Mouse (Mus musculus) MEL (cell line): ENCODE data around the gene Rnf114. TPM values are rescaled to one million over a fixed set of nuclear protein-coding genes. Genes with fewer than 3 reads are reported as not detected.

ENCODE experiments used
- DNase-seq: peaks from one replicate; pipeline ENCODE4 v3.0.0; 2011; ENCODE audit warnings: low read depth, low spot score
- H3K27ac ChIP-seq: 2 replicates; pipeline ENCODE4 v1.5.1; 2012; ENCODE audit warnings: low read depth, mild to moderate bottlenecking, control low read depth, low read length, moderate library complexity; ENCODE audit not compliant: control insufficient read depth
- H3K27me3 ChIP-seq, 2 experiments: fragments of 150-350 bp in 1 of 2; sonication (generic) in 1 of 2; 2 replicates each; pipeline ENCODE4 v1.6.1; 2012; ENCODE audit warnings: low read length in 2 of 2, mild to moderate bottlenecking in 2 of 2, improper control_type of control experiment in 1 of 2, moderate library complexity in 1 of 2; ENCODE audit not compliant: insufficient read depth in 2 of 2, control insufficient read depth in 1 of 2
- H3K36me3 ChIP-seq, 2 experiments: 2 replicates each; pipeline ENCODE4 v1.6.1; 2012 to 2014; ENCODE audit warnings: low read length in 2 of 2, improper control_type of control experiment in 1 of 2, inconsistent platforms in 1 of 2, mild to moderate bottlenecking in 1 of 2; ENCODE audit not compliant: insufficient read depth in 2 of 2, control insufficient read depth in 1 of 2
- H3K4me1 ChIP-seq, 2 experiments: fragments of 150-350 bp in 1 of 2; sonication (generic) in 1 of 2; 2 replicates each; pipeline ENCODE4 v1.6.1; 2012; ENCODE audit warnings: low read length in 2 of 2, improper control_type of control experiment in 1 of 2, mild to moderate bottlenecking in 1 of 2; ENCODE audit not compliant: insufficient read depth in 2 of 2, control insufficient read depth in 1 of 2
- H3K4me3 ChIP-seq, 2 experiments: fragments of 150-350 bp in 1 of 2; sonication (generic) in 1 of 2; 2 replicates each; pipeline ENCODE4 v1.5.1; 2012; ENCODE audit warnings: low read depth in 2 of 2, low read length in 2 of 2, mild to moderate bottlenecking in 2 of 2, moderate library complexity in 2 of 2, control low read depth in 1 of 2, improper control_type of control experiment in 1 of 2; ENCODE audit not compliant: control insufficient read depth in 1 of 2, insufficient read depth in 1 of 2
- H3K79me2 ChIP-seq: 2 replicates; pipeline ENCODE4 v1.6.1; 2012; ENCODE audit warnings: mild to moderate bottlenecking, low read length, moderate library complexity; ENCODE audit not compliant: control insufficient read depth, poor library complexity, insufficient read depth
- H3K9ac ChIP-seq: 2 replicates; pipeline ENCODE4 v1.6.1; 2012; ENCODE audit warnings: low read depth, mild to moderate bottlenecking, control low read depth, low read length, moderate library complexity; ENCODE audit not compliant: control insufficient read depth, poor library complexity, severe bottlenecking
- H3K9me3 ChIP-seq: fragments of 150-350 bp; sonication (generic); replicated peaks from 2 replicates; pipeline ENCODE4 v1.6.1; 2012; ENCODE audit warnings: mild to moderate bottlenecking, low read length, improper control_type of control experiment, moderate library complexity; ENCODE audit not compliant: insufficient read depth
- BHLHE40 ChIP-seq: IDR thresholded peaks from 2 replicates; pipeline ENCODE4 v1.6.1; 2012; ENCODE audit warnings: low read depth, mild to moderate bottlenecking, inconsistent platforms, low read length, improper control_type of control experiment, borderline replicate concordance
- CHD2 ChIP-seq: IDR thresholded peaks from 2 replicates; pipeline ENCODE4 v1.6.1; 2011; ENCODE audit warnings: low read length, improper control_type of control experiment
- EP300 ChIP-seq, 2 experiments: IDR thresholded peaks; 2 replicates each; pipeline ENCODE4 v1.6.1; 2011; ENCODE audit warnings: improper control_type of control experiment in 2 of 2, low read length in 2 of 2, low read depth in 1 of 2, mild to moderate bottlenecking in 1 of 2
- ETS1 ChIP-seq: IDR thresholded peaks from 2 replicates; pipeline ENCODE4 v1.6.1; 2012; ENCODE audit warnings: low read depth, mild to moderate bottlenecking, inconsistent platforms, low read length, improper control_type of control experiment, moderate library complexity
- HCFC1 ChIP-seq: IDR thresholded peaks from 2 replicates; pipeline ENCODE4 v1.6.1; 2012; ENCODE audit warnings: low read depth, mild to moderate bottlenecking, inconsistent platforms, low read length, improper control_type of control experiment, moderate library complexity
- KAT2A ChIP-seq: conservative IDR thresholded peaks from 2 replicates; pipeline ENCODE4 v1.6.1; 2012; ENCODE audit warnings: low read depth, low read length, improper control_type of control experiment, inconsistent platforms
- MAFK ChIP-seq: IDR thresholded peaks from 2 replicates; pipeline ENCODE4 v1.6.1; 2011; ENCODE audit warnings: low read depth, mild to moderate bottlenecking, low read length, improper control_type of control experiment, borderline replicate concordance
- MAX ChIP-seq: IDR thresholded peaks from 2 replicates; pipeline ENCODE4 v1.6.1; 2011; ENCODE audit warnings: low read length, improper control_type of control experiment
- MAZ ChIP-seq: IDR thresholded peaks from 2 replicates; pipeline ENCODE4 v1.6.1; 2012; ENCODE audit warnings: low read depth, mild to moderate bottlenecking, inconsistent platforms, low read length, improper control_type of control experiment
- MYB ChIP-seq: IDR thresholded peaks from 2 replicates; pipeline ENCODE4 v1.6.1; 2011; ENCODE audit warnings: mild to moderate bottlenecking, low read depth, low read length, improper control_type of control experiment
- MYC ChIP-seq: IDR thresholded peaks from 2 replicates; pipeline ENCODE4 v1.6.1; 2011; ENCODE audit warnings: low read depth, mild to moderate bottlenecking, low read length, improper control_type of control experiment, moderate library complexity
- POLR2AphosphoS2 ChIP-seq: IDR thresholded peaks from 2 replicates; pipeline ENCODE4 v1.6.1; 2011; ENCODE audit warnings: low read length, improper control_type of control experiment
- POLR2AphosphoS5 ChIP-seq: IDR thresholded peaks from 2 replicates; pipeline ENCODE4 v1.6.1; 2012; ENCODE audit warnings: low read depth, borderline replicate concordance, mild to moderate bottlenecking, inconsistent platforms, low read length, moderate library complexity, mixed read lengths
- RAD21 ChIP-seq: IDR thresholded peaks from 2 replicates; pipeline ENCODE4 v1.6.1; 2011; ENCODE audit warnings: mild to moderate bottlenecking, low read depth, low read length, improper control_type of control experiment
- TCF12 ChIP-seq: IDR thresholded peaks from 2 replicates; pipeline ENCODE4 v1.6.1; 2014; ENCODE audit warnings: low read depth, mild to moderate bottlenecking, inconsistent platforms, low read length, improper control_type of control experiment, moderate library complexity
- ZC3H11A ChIP-seq: IDR thresholded peaks from 2 replicates; pipeline ENCODE4 v1.6.1; 2012; ENCODE audit warnings: low read depth, mild to moderate bottlenecking, inconsistent platforms, low read length, improper control_type of control experiment
- polyA plus RNA-seq, 2 experiments: library from polyadenylated mRNA; stranded (reverse) in 1 of 2; unstranded in 1 of 2; fragments of >175 nt in 1 of 2; fragments of >200 nt in 1 of 2; gene quantifications; 2 replicates each; pipeline versions ENCODE4 v1.2.1 to v1.2.4; 2012; ENCODE audit warnings: low replicate concordance in 2 of 2, low read depth in 1 of 2; ENCODE audit not compliant: insufficient read length in 2 of 2, insufficient read depth in 1 of 2, missing spikeins in 1 of 2
- total RNA-seq: library from RNA; depleted of rRNA; stranded (reverse); fragments of 300-350 nt; gene quantifications from 2 replicates; pipeline ENCODE4 v1.2.3, GENCODE M21; 2012

Rnf114 gene
- total and polyA plus RNA-seq, 3 experiments, result 44.0 to 49.2 TPM; not detected in 1

DNA sequence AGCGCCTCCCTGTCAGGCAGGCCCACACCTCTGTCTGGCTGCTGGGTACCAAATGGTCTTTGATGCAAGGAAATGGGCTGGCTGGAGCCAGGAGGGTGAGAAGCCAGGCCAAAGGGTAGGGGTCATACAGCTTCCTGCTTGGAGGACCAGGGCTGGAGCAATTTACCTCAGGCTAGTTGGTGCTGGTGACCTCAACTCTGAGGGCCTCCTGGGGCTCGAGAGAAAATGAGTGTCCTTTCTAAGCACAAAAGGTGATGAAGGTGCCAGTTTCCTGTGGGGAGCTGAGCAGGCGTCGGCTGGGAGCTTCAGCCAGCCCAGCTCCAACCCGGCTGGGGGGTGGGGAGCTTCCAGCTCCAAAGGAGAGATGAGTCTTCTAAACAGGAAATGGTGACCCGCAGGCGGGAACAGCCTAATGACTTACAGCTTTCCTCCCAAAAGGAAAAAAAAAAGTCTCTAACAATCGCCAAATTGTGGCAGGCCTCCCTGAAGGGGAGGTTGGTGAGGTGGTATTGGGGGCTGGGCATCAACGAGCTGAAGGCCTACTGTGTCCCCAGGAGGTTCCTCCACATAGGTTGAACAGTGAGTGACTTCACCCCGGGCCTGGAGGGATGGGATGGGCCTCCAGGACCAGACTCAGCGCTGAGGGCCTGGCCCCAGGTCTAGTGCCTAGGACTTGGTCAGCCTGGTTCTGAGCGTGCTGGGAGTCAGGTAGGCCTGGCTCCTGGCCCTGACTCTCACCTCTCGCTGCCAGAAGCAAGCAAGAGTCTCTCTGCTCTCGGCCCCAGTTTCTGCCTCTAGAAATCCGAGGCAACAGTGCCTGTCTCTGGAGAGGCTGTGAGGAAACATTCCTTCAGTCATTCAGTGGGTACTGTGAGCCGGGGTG is 50.9 kb downstream of the Rnf114 start:
- no peaks in the 10 kb centered on the region for H3K27me3 ChIP-seq
- H3K9me3 ChIP-seq, result no peaks in the 10 kb centered on the region
- TF ChIP-seq POLR2AphosphoS2 (no peak), MYB (no peak), MAZ (no peak), MAFK (no peak), HCFC1 (no peak), EP300 (IDR thresholded peaks at IDR 0.05; ENCODE audit: low read depth in 1 of 2, low read length in 2 of 2) (no peak), TCF12 (no peak), MAX (no peak)
- H3K27ac ChIP-seq, result no peak overlapping the region
- no peak overlapping the region for H3K4me3 ChIP-seq
- no peaks in the 10 kb centered on the region for H3K79me2 ChIP-seq
- H3K9ac ChIP-seq, result no peak overlapping the region
- H3K4me1 ChIP-seq, result no peaks in the 10 kb centered on the region
- DNase-seq, result no peak
- no peaks in the 10 kb centered on the region for H3K36me3 ChIP-seq

DNA sequence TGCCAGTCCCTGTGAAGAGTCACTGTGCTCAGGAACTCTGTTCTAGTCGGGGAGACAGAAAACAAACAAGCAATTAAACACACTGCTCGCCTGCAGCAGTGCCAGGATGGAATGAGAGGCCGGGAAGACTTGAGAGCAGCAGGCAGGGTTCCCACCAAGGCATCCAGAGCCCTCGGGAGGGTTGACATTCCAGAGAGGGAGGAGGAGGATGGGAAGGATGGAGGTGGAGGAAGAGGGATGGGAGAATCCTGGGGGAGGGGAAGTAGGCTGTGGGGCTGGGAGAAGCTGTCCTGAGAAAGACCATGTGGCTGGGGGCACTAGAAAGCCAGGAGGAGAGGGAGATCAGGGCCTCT is 51.5 kb downstream of the Rnf114 start:
- no peak overlapping the region for H3K9ac ChIP-seq
- no peak for TF ChIP-seq MAFK
- TF ChIP-seq CHD2, result no peak
- no peak for TF ChIP-seq ETS1
- TF ChIP-seq MYC, result no peak

DNA sequence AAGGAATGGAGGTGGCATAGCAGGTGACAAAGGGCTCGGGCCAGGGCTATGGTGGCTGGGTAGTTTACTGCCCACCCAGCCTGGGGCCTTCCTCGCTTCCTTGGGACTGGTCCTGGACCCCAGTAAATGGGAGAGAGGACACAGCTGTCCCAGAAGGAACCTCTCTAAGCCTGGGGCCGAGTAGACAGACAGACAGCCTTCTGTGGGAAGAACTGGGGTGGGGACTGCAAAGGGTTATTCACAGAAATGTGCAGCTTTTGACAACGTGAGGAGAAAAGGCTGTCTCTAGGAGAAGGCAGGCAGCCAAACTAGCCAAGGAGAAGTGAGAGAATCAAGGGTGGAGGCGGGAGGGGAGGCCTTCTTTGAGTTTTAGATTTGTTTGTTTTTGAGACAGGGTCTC is 52.0 kb downstream of the Rnf114 start:
- Histone ChIP-seq H3K27ac (no peak overlapping the region), H3K4me1 (no peaks in the 10 kb centered on the region), H3K9me3 (no peaks in the 10 kb centered on the region), H3K36me3 (no peaks in the 10 kb centered on the region), H3K27me3 (no peaks in the 10 kb centered on the region), H3K79me2 (no peaks in the 10 kb centered on the region), H3K9ac (no peak overlapping the region), H3K4me3 (no peak overlapping the region)
- DNase-seq, result no peak
- no peak for TF ChIP-seq RAD21
- TF ChIP-seq POLR2AphosphoS5, result no peak
- TF ChIP-seq POLR2AphosphoS2, result no peak
- no peak for TF ChIP-seq BHLHE40
- TF ChIP-seq ZC3H11A, result no peak
- TF ChIP-seq KAT2A, result no peak
- TF ChIP-seq ETS1, result no peak
- no peak for TF ChIP-seq MYC

More for the DNA sequence above, 51.5 kb downstream of the Rnf114 start:
- H3K79me2 ChIP-seq, result no peaks in the 10 kb centered on the region
- H3K4me1 ChIP-seq, result no peaks in the 10 kb centered on the region
- no peaks in the 10 kb centered on the region for H3K9me3 ChIP-seq
- H3K27me3 ChIP-seq, result no peaks in the 10 kb centered on the region
- no peak overlapping the region for H3K4me3 ChIP-seq
- DNase-seq, result no peak
- H3K27ac ChIP-seq, result no peak overlapping the region
- H3K36me3 ChIP-seq, result no peaks in the 10 kb centered on the region
